In the genomic region with DNA sequence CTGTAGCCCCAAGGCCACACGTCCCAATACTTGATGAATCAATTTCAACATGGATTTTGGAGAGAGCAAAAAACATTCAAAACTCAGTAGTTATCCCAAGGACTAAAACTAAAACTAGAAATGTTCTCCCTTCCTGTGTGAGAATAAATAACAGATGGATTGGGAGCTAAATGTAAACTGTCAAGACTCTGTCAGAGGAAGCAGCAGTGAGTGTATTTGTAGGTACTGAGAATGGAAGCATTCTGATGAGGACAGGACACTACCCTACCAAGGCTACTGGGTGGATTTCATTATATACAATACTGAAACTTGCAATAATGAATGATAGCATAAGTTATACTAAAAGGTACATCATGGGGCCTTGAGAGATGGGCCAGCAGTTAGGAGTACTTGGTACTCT, we compare ENCODE assay signal across 25 mouse cellular contexts. TPM values are rescaled to one million over a fixed set of nuclear protein-coding genes. Genes with fewer than 3 reads are reported as not detected.
DNase-seq lines count a peak whose midpoint lies in the region; ATAC-seq lines count a peak whose summit lies in the region.
"Had no signal": no experiment of that assay in that cellular context is flagged by ENCODE, and none has a peak within 500 bp of the region (broad histone marks: within the 10 kb centered on the region; RNA-seq: fewer than 3 reads in every experiment).

No protein-coding gene starts in this region.

- DNase-seq in adrenal gland, adult 2 months: peak; percentile 44
- no peak for DNase-seq in adrenal gland, postnatal 10 days
- peak; percentile 12 for DNase-seq in adrenal gland, postnatal 14 days
- no peak for DNase-seq in adrenal gland, adult 18-20 months (ENCODE audit: low spot score in 2 of 2)
- DNase-seq in frontal cortex, postnatal 14 days (ENCODE audit: low spot score in 2 of 2): no peak
- DNase-seq in brain, adult 2 months (ENCODE audit: low read depth, low spot score): peak; percentile 24
- DNase-seq: B cell, adult 2 months; cerebellum, adult 11 months; cerebellum, adult 11-12 months; cerebellum, adult 18-20 months; cerebellum, adult 2 months; cerebellum, adult 8-10 months; cerebellum, adult 9-10 months; cerebellum, adult 9-11 months had no signal

- peak; percentile 90 for ATAC-seq in frontal cortex, adult (ENCODE audit: low TSS enrichment)
- no peak for ATAC-seq in monocyte, adult 5-6 weeks (replicated peaks; ENCODE audit: insufficient number of reproducible peaks, low FRiP score, low TSS enrichment, poor library complexity, severe bottlenecking)
- ATAC-seq: activated CD4-positive, CD25-positive, alpha-beta regulatory T cell, adult 4 months; CD4-positive, CD25-positive, alpha-beta regulatory T cell, adult 4 months; Patski had no signal

RNA-seq across cellular contexts. Expression of gene Dleu7, which starts 6.0 kb away (rescaled TPM):
- total RNA-seq in adrenal gland, adult 2 months (2021): under 1 TPM in 1 of 2 experiments, not detected in 1; 0.24 TPM
- 0.20 TPM in 1 of 2 replicates, not detected in the other for polyA plus RNA-seq in adrenal gland, adult 2 months (2012; rRNA removed)
- under 1 TPM; 0.21 to 0.30 TPM for total RNA-seq in adrenal gland, postnatal 10 days (2021)
- not detected in 2 replicates for total RNA-seq in adrenal gland, postnatal 14 days (2021)
- total RNA-seq in adrenal gland, adult 18-20 months (2021): not detected
- not detected in 3 replicates for total RNA-seq in monocyte, adult 5-6 weeks (2017)
- total RNA-seq: adrenal gland, postnatal 25 days; adrenal gland, postnatal 36 days; CH12.LX; G1E; MEL had no signal
- polyA plus RNA-seq: activated CD4-positive, CD25-positive, alpha-beta regulatory T cell, adult 4 months; C2C12; CD4-positive, CD25-positive, alpha-beta regulatory T cell, adult 4 months; G1E had no signal

RNA-seq across cellular contexts. Expression of gene Rnaseh2b, which starts 6.4 kb away (rescaled TPM):
- 10 to 100 TPM; 15.0 to 17.3 TPM for total RNA-seq in adrenal gland, adult 2 months (2021)
- 0.65 and 0.92 TPM in 2 replicates for polyA plus RNA-seq in adrenal gland, adult 2 months (2012; rRNA removed)
- 10 to 100 TPM; 18.4 to 21.9 TPM for total RNA-seq in adrenal gland, postnatal 10 days (2021)
- total RNA-seq in adrenal gland, postnatal 14 days (2021): 20.0 and 21.6 TPM in 2 replicates
- total RNA-seq in adrenal gland, adult 18-20 months (2021): 10 to 100 TPM in 1 of 2 experiments, 1 to 10 TPM in 1; 9.3 to 15.4 TPM
- total RNA-seq in monocyte, adult 5-6 weeks (2017): 12.2 to 18.4 TPM (median 16.7 TPM) in 3 replicates

Comparison
In these comparisons a context has a peak if more than half of its experiments do, and no peak if none do; other contexts are left out.
1. DNase-seq: peak in adrenal gland, adult 2 months (single experiment), adrenal gland, postnatal 14 days (single experiment) and brain, adult 2 months (single experiment); none in adrenal gland, postnatal 10 days (single experiment), adrenal gland, adult 18-20 months (0 of 2) and frontal cortex, postnatal 14 days (0 of 2).